Mouse (Mus musculus) neutrophil, adult 5-6 weeks (primary cell): ENCODE results near the gene Pacsin2. TPM values are rescaled to one million over a fixed set of nuclear protein-coding genes. Genes with fewer than 3 reads are reported as not detected.

Experiments used
- ATAC-seq: fragments of 151-379, 151-347 bp; 2 replicates; pipeline ENCODE4 v1.8.0; 2017; ENCODE audit warnings: mild to moderate bottlenecking, moderate TSS enrichment; ENCODE audit not compliant: insufficient number of reproducible peaks, poor library complexity, low FRiP score, severe bottlenecking; ENCODE audit errors: extremely low read depth
- total RNA-seq: library from RNA; stranded (forward); fragments of 200-1000 nt; gene quantifications from 2 replicates; pipeline ENCODE4 v1.2.3, GENCODE M21; 2017

Gene Pacsin2
- total RNA-seq, 1 experiment from 2014 or later: 66.8 TPM

GRCm38 (mm10) chr15:83455637-83456036, 8.8 kb downstream of the Pacsin2 start:
- ATAC-seq: no peak

DNA sequence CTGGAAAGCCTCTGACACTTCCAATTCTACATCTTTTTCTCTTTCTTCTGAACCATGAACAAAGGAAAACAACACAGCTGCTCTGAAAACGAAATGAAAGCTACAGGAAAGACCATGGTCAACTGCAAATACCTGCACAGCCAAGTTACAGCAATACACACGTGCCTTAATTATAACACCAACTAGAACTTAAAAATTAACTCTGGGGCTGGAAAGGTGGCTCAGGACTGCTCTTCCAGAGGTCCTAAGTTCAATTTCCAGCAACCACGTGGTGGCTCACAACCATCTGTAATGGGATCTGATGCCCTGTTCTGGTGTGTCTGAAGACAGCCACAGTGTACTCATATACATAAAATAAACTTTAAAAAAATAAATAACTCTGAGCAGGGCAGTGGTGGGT, 9.4 kb downstream of the Pacsin2 start:
- ATAC-seq: no peak

- ATAC-seq: no peak
Measured at GRCm38 (mm10) chr15:83454419-83454818, 10.0 kb downstream of the Pacsin2 start.

DNA sequence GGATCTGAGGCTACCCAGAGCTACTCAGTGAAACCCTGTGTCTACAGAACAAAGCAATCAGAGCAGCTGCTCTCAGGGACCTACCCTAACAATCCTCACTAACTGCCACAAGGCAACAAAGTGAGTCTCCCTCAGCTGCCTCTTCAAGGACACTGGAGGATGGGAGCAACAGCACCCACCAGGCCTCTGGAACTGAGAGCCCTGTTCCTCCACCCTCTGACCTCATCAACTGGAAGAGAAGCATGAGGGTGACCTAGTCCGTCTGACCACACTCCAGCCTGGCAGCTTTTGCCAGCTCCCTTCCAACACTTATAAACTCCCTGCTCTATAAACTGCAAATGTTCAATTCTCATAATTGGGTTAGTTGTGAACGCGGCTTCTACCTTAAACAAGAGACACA, 10.5 kb downstream of the Pacsin2 start:
- no peak for ATAC-seq

DNA sequence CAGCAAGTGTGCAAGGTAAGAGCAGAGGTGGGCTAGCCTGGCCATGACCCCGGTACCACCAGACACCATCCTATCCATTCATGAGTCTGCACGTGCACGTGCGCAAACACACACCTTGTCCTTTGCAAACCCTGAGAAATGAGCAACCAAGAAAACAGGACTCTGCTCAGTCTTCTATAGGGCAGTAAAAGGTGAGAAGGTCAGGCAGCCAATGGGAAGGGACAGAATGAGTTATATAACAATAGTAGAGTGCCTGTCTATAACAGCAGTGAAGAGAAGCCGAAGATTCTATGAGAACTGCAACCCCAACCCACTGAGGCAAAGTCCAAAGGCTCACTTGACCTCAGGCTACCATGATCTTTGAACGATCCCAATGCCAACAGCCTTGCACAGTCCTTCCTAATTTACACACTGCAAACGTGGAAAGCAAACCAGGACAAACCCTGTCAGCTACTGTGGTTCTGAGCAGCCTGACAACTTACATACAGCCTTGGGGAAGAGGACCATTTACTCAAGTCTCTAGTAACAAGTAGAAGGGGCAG, 12.1 kb downstream of the Pacsin2 start:
- ATAC-seq: no peak

GRCm38 (mm10) chr15:83451621-83452210, 12.7 kb downstream of the Pacsin2 start:
- no peak for ATAC-seq

- ATAC-seq: no peak
Measured at GRCm38 (mm10) chr15:83450007-83450406, 14.4 kb downstream of the Pacsin2 start.

DNA sequence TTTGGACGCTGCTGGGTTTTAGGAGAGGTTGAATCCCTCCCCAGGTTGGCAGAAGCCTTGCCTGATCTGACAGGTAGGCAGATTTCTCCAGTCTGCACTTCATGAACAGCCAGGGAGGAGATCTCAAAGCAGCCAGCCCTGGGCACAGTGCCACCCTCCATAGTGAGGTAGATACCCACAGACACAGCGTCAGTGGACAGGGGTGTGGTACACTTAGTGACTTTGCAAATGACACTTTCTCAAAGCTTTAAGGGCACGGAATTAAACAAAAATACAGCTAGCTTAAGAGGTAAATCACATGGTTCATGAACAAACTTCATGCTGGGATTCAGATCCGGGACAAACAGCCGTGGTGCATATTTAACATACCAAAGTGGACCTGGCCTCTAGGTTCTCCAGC, 15.8 kb downstream of the Pacsin2 start:
- ATAC-seq: no peak

DNA sequence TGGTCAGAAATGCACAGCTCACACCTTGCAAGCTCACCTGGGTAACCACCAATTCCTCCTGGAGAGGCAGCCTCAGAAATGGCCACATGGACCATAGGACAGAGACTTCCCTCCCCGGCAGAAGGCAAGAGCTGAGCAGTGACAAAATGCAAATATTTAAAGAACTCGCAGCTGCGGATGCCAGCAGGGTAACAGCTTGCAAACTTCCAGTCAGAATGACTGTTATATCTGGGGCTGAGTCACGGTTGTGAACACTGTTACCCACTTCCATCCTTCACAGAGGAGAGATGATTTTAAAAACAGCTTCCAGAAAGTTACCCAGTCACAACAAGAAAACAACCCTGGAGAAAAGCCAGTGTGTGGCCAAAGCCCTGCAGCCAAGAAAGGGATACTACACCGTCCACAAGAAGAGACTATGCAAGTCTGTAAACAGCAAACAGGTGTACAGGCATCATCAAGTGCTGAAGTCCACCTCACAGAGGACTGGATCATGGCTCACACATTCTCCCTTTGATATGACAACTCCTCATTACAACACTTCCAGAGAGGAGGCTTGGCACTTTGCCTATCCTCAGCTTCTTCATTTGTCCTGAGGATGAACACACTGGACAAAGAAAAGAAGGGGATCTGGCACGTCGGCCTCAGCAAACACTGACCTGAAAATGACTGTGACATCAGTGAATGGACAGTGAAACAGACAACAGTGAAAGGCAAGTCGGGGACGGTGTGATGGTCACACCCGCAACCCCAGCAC, 16.4 kb downstream of the Pacsin2 start:
- ATAC-seq: peak; percentile 27; the same call in 1 of the 2 replicates

DNA sequence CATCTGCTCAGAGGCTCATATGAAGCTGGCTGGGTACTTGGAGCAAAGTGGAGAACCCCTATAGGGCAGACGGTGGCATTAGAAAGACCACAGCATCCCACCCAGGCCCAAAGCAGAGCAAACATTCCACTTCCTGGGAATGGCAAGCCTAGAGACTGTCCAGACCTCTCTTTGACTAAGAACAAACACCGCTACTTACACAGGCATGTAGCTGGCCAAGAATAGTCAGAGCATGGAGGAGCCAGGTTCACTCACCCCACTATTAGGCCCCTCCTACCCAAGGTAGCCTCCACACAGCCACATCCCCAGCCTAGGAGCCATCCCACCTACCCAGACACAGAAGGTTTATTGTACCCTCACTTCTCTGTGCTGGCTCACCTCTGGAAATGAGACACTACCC, 18.5 kb downstream of the Pacsin2 start:
- ATAC-seq: no peak

GRCm38 (mm10) chr15:83445383-83445782, 19.0 kb downstream of the Pacsin2 start:
- no peak for ATAC-seq

DNA sequence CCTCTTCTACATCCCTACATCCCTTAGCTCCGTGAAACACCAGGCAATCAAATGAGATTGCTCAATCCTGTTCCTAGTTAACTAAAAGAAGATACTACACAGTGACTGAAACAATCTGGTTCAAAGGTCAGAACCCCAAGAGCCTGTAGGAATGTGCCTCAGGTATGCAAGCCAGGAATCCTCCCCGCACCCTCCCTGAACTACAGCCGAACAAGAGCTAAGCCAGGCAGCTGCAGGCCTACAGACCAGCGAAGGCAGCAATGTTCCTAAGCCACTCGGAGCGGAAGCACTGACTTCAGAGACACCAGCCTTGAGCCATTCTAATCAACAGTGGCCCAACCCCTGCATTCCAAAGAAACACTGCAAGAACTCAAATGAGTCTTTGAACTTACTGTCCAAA, 20.0 kb downstream of the Pacsin2 start:
- no peak for ATAC-seq

GRCm38 (mm10) chr15:83442495-83443037, 21.8 kb downstream of the Pacsin2 start:
- peak; percentile 49 for ATAC-seq

- no peak for ATAC-seq
Measured at GRCm38 (mm10) chr15:83440726-83441125, 23.7 kb downstream of the Pacsin2 start.

DNA sequence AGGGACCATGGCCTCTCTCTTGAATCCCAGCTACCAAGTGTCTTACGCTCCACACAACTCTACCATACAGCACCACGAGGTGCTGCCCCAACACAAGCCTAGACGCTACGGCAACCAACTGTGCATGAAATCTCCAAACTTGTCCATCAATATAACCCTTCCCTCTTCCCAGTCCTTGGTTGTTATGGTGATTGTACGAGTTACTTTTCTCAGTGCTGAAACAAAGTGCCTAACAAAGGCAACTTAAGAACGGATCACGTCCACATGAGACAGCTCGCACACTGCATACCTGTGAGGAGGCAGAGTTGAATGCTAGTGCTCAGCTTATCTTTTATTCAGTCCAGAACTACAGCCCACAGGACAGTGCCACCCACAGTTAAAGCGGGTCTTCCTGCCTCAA, 27.9 kb downstream of the Pacsin2 start:
- no peak for ATAC-seq

DNA sequence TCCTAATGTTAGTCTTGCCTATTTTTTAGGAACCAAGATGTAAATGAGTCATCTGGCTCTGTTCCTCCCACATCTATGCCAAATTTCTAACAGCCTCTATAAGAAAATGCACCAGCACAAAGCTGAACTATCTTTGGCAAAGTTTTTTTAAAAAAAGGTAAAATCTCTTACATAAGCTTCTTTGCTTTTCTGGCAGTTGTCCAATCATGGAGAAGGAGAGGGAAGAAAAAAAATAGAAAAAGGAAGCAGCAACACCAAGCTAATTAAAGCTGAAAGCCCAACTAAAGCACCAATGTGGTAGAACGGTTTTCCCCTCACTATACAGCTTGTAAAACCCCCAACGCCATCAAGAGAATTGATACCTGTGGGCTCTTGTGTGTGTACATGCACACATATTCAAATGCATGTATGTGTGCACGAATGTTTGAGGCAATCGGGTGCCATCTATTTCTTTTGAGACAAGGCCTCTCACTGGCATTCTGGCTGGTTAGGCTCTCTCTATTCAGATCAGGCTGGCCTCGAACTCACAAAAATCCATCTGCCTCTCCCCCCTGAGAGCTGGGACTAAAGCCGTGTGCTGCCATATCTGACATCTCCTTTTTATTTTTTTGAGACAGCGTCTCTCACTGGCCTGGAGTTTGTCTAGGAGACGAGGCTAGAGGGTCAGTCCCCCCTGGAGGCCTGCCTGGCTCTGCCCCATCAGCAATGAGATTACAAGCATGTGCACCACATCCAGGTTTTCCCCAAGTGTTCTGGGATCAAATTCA, 28.9 kb downstream of the Pacsin2 start:
- ATAC-seq: no peak

GRCm38 (mm10) chr15:83434692-83435091, 29.7 kb downstream of the Pacsin2 start:
- ATAC-seq: no peak

GRCm38 (mm10) chr15:83433344-83433743, 31.1 kb downstream of the Pacsin2 start:
- ATAC-seq: no peak

- ATAC-seq: no peak
Measured at GRCm38 (mm10) chr15:83432231-83433031, 32.0 kb downstream of the Pacsin2 start.
